Mouse (Mus musculus) thymus, adult 2 months (tissue): ENCODE measurements around the gene Enox1. TPM values are rescaled to one million over a fixed set of nuclear protein-coding genes. Genes with fewer than 3 reads are reported as not detected.

ENCODE experiments used
- DNase-seq: peaks from one replicate; pipeline ENCODE4 v3.0.0; 2021
- H3K27ac ChIP-seq: fragments of 200-500 bp; 2 replicates; pipeline ENCODE4 v1.5.1; 2012; ENCODE audit warnings: low read length, control low read depth; ENCODE audit not compliant: control insufficient read depth, insufficient read depth
- H3K27me3 ChIP-seq: fragments of 200-500 bp; 2 replicates; pipeline ENCODE4 v1.6.1; 2012; ENCODE audit warnings: mild to moderate bottlenecking, low read length, moderate library complexity, mixed read lengths; ENCODE audit not compliant: control insufficient read depth, insufficient read depth
- H3K36me3 ChIP-seq: fragments of 200-500 bp; 2 replicates; pipeline ENCODE4 v1.6.1; 2012; ENCODE audit warnings: mild to moderate bottlenecking, low read length, moderate library complexity; ENCODE audit not compliant: control insufficient read depth, insufficient read depth
- H3K4me1 ChIP-seq: fragments of 200-500 bp; replicated peaks from 2 replicates; pipeline ENCODE4 v1.6.1; 2012; ENCODE audit warnings: low read length; ENCODE audit not compliant: control insufficient read depth, insufficient read depth
- H3K4me3 ChIP-seq: fragments of 200-500 bp; 2 replicates; pipeline ENCODE4 v1.5.1; 2012; ENCODE audit warnings: mild to moderate bottlenecking, low read length, control low read depth, moderate library complexity; ENCODE audit not compliant: control insufficient read depth, insufficient read depth
- CTCF ChIP-seq: fragments of 200-500 bp; IDR thresholded peaks from 2 replicates; pipeline ENCODE4 v1.5.1; 2012; ENCODE audit warnings: mild to moderate bottlenecking, control low read depth, low read length, moderate library complexity, borderline replicate concordance; ENCODE audit not compliant: control insufficient read depth, poor library complexity, insufficient read depth; ENCODE audit errors: extremely low read depth
- POLR2A ChIP-seq: fragments of 200-500 bp; IDR thresholded peaks from 2 replicates; pipeline ENCODE4 v1.6.1; 2012; ENCODE audit warnings: mild to moderate bottlenecking, low read length, control low read depth, moderate library complexity; ENCODE audit not compliant: control insufficient read depth, poor library complexity, insufficient read depth; ENCODE audit errors: extremely low read depth
- WGBS: fragments of 180-500 bp; shearing (Covaris S2); methylation state at CpG from one replicate; pipeline ENCODE4 v1.1.7; 2018; 5-methylcytosine and 5-hydroxymethylcytosine counted together
- polyA plus RNA-seq: library from polyadenylated mRNA; depleted of rRNA; stranded (reverse); fragments of >200 nt; gene quantifications from 2 replicates; pipeline ENCODE4 v1.2.3, GENCODE M21; 2012

Gene Enox1
- polyA plus RNA-seq, 1 experiment, result 0.38 TPM

GRCm38 (mm10) chr14:77508036-77508435, 351.5 kb downstream of the Enox1 start:
- no peak for DNase-seq
- TF ChIP-seq CTCF, result no peak
- Histone ChIP-seq H3K36me3 (no peaks in the 10 kb centered on the region), H3K4me1 (no peaks in the 10 kb centered on the region), H3K27ac (no peak overlapping the region), H3K4me3 (no peak overlapping the region), H3K27me3 (no peaks in the 10 kb centered on the region)
- WGBS, result 93% methylated on average over 12 of the region's 12 CpGs

GRCm38 (mm10) chr14:77509042-77509441, 352.5 kb downstream of the Enox1 start:
- TF ChIP-seq CTCF (no peak), POLR2A (no peak)
- WGBS, result 93% methylated on average over 6 of the region's 6 CpGs

GRCm38 (mm10) chr14:77509924-77510323, 353.4 kb downstream of the Enox1 start:
- no peak for DNase-seq
- H3K36me3 ChIP-seq, result no peaks in the 10 kb centered on the region
- H3K27ac ChIP-seq, result no peak overlapping the region
- H3K4me3 ChIP-seq, result no peak overlapping the region
- TF ChIP-seq CTCF, result no peak
- 98% methylated on average over 3 of the region's 3 CpGs for WGBS
- H3K4me1 ChIP-seq, result no peaks in the 10 kb centered on the region
- H3K27me3 ChIP-seq, result no peaks in the 10 kb centered on the region

More at GRCm38 (mm10) chr14:77509042-77509441, 352.5 kb downstream of the Enox1 start:
- H3K27me3 ChIP-seq, result no peaks in the 10 kb centered on the region
- H3K36me3 ChIP-seq, result no peaks in the 10 kb centered on the region
- no peak overlapping the region for H3K4me3 ChIP-seq
- H3K4me1 ChIP-seq, result no peaks in the 10 kb centered on the region
- DNase-seq, result no peak
- H3K27ac ChIP-seq, result no peak overlapping the region

- no peak for DNase-seq
- H3K27ac ChIP-seq, result no peak overlapping the region
- H3K27me3 ChIP-seq, result no peaks in the 10 kb centered on the region
- 76% methylated on average over 7 of the region's 7 CpGs for WGBS
- H3K4me1 ChIP-seq, result no peaks in the 10 kb centered on the region
- H3K36me3 ChIP-seq, result no peaks in the 10 kb centered on the region
- no peak overlapping the region for H3K4me3 ChIP-seq
- TF ChIP-seq CTCF, result no peak
- TF ChIP-seq POLR2A, result no peak
Observed at GRCm38 (mm10) chr14:77511137-77511870, 354.7 kb downstream of the Enox1 start.

- 92% methylated on average over 4 of the region's 4 CpGs for WGBS
Observed at GRCm38 (mm10) chr14:77518017-77518416, 361.5 kb downstream of the Enox1 start.

GRCm38 (mm10) chr14:77518941-77519695, 362.6 kb downstream of the Enox1 start:
- H3K4me1 ChIP-seq, result peaks cover 5% of the 10 kb centered on the region; the same call in 1 of the 2 replicates
- no peak for TF ChIP-seq CTCF
- TF ChIP-seq POLR2A, result no peak
- no peaks in the 10 kb centered on the region for H3K27me3 ChIP-seq
- no peaks in the 10 kb centered on the region for H3K36me3 ChIP-seq
- DNase-seq, result no peak
- 21% methylated on average over 7 of the region's 7 CpGs for WGBS
- H3K4me3 ChIP-seq, result no peak overlapping the region
- no peak overlapping the region for H3K27ac ChIP-seq

More at GRCm38 (mm10) chr14:77518017-77518416, 361.5 kb downstream of the Enox1 start:
- H3K4me1 ChIP-seq, result peaks cover 5% of the 10 kb centered on the region; the same call in 1 of the 2 replicates
- no peaks in the 10 kb centered on the region for H3K36me3 ChIP-seq
- no peak overlapping the region for H3K4me3 ChIP-seq
- DNase-seq, result no peak
- TF ChIP-seq CTCF, result no peak
- TF ChIP-seq POLR2A, result no peak
- H3K27me3 ChIP-seq, result no peaks in the 10 kb centered on the region
- no peak overlapping the region for H3K27ac ChIP-seq

GRCm38 (mm10) chr14:77519701-77520100, 363.1 kb downstream of the Enox1 start:
- H3K4me1 ChIP-seq, result peaks cover 5% of the 10 kb centered on the region; the same call in 1 of the 2 replicates
- TF ChIP-seq POLR2A (no peak), CTCF (no peak)
- 95% methylated on average over 1 of the region's 1 CpGs for WGBS

More at GRCm38 (mm10) chr14:77519701-77520100, 363.1 kb downstream of the Enox1 start:
- Histone ChIP-seq H3K27ac (no peak overlapping the region), H3K36me3 (no peaks in the 10 kb centered on the region), H3K27me3 (no peaks in the 10 kb centered on the region), H3K4me3 (no peak overlapping the region)
- DNase-seq, result no peak
